Mouse (Mus musculus): ENCODE measurements around the gene Cdon. TPM values are rescaled to one million over a fixed set of nuclear protein-coding genes. Genes with fewer than 3 reads are reported as not detected.
A peak's percentile ranks its signal among the peaks of the same experiment; 100 is the strongest.

Cdon gene
- total and polyA plus RNA-seq, 3 experiments = 6.0 to 10.2 (median 9.7) TPM

- Histone ChIP-seq H3K79me2 (replicated peaks; ENCODE audit: control insufficient read depth, insufficient read depth, low read length) (no peaks in the 10 kb centered on the region), H3K36me3 (ENCODE audit: control insufficient read depth, insufficient read depth, low read length) (no peaks in the 10 kb centered on the region), H3K4me3 (no peak overlapping the region), H3K27ac (no peak overlapping the region), H3K27me3 (ENCODE audit: control insufficient read depth, insufficient read depth, low read length) (no peaks in the 10 kb centered on the region), H3K9ac (ENCODE audit: low read depth, low read length) (no peak overlapping the region), H3K4me1 (ENCODE audit: control insufficient read depth, insufficient read depth, low read length) (peaks cover 2% of the 10 kb centered on the region; the same call in 1 of the 2 replicates)
- WGBS = 65% methylated on average over 9 of the region's 9 CpGs
- intact Hi-C loops (cut with DNase I) = no loop called here
- no peak for TF ChIP-seq EP300 (IDR thresholded peaks at IDR 0.05; ENCODE audit: insufficient read depth, low read depth, low read length)
- TF ChIP-seq POLR2A (IDR thresholded peaks at IDR 0.05; ENCODE audit: insufficient read depth, low read depth, low read length) = no peak
- TF ChIP-seq CTCF (IDR thresholded peaks at IDR 0.05) = no peak
- DNase-seq = no peak
Measured at GRCm38 (mm10) chr9:35533266-35533665, 112.3 kb downstream of the Cdon start.

- H3K36me3 ChIP-seq (ENCODE audit: control insufficient read depth, insufficient read depth, low read length) = no peaks in the 10 kb centered on the region
- H3K27ac ChIP-seq = no peak overlapping the region
- intact Hi-C loops (cut with DNase I) = loop anchor here (1.0 kb wide), 1 partner anchor 253 kb away; no protein-coding TSS in a partner anchor
- no peaks in the 10 kb centered on the region for H3K27me3 ChIP-seq (ENCODE audit: control insufficient read depth, insufficient read depth, low read length)
- no peak overlapping the region for H3K4me3 ChIP-seq
- peak; percentile 26 to 45 for DNase-seq
- H3K79me2 ChIP-seq (replicated peaks; ENCODE audit: control insufficient read depth, insufficient read depth, low read length) = no peaks in the 10 kb centered on the region
- peaks cover 1% of the 10 kb centered on the region; the same call in 1 of the 2 replicates for H3K4me1 ChIP-seq (ENCODE audit: control insufficient read depth, insufficient read depth, low read length)
- no peak for TF ChIP-seq POLR2A (IDR thresholded peaks at IDR 0.05; ENCODE audit: insufficient read depth, low read depth, low read length)
- 0 out of 2 replicates have a peak, but pooled peaks have one; percentile 49 for TF ChIP-seq EP300 (IDR thresholded peaks at IDR 0.05; ENCODE audit: insufficient read depth, low read depth, low read length)
- TF ChIP-seq CTCF (IDR thresholded peaks at IDR 0.05) = peak; percentile 96
- 9% methylated on average over 2 of the region's 2 CpGs for WGBS
- no peak overlapping the region for H3K9ac ChIP-seq (ENCODE audit: low read depth, low read length)
Measured at GRCm38 (mm10) chr9:35535110-35535509, 114.2 kb downstream of the Cdon start.

- TF ChIP-seq POLR2A (IDR thresholded peaks at IDR 0.05; ENCODE audit: insufficient read depth, low read depth, low read length) = no peak
- no peak for TF ChIP-seq EP300 (IDR thresholded peaks at IDR 0.05; ENCODE audit: insufficient read depth, low read depth, low read length)
- TF ChIP-seq CTCF (IDR thresholded peaks at IDR 0.05) = no peak
- H3K27ac ChIP-seq = no peak overlapping the region
- intact Hi-C loops (cut with DNase I) = loop anchor here (1.0 kb wide), 1 partner anchor 254 kb away; no protein-coding TSS in a partner anchor
- DNase-seq = no peak
- 58% methylated on average over 4 of the region's 4 CpGs for WGBS
- no peak overlapping the region for H3K4me3 ChIP-seq
- no peaks in the 10 kb centered on the region for H3K36me3 ChIP-seq (ENCODE audit: control insufficient read depth, insufficient read depth, low read length)
- peaks cover 1% of the 10 kb centered on the region; the same call in 1 of the 2 replicates for H3K4me1 ChIP-seq (ENCODE audit: control insufficient read depth, insufficient read depth, low read length)
- no peak overlapping the region for H3K9ac ChIP-seq (ENCODE audit: low read depth, low read length)
- H3K27me3 ChIP-seq (ENCODE audit: control insufficient read depth, insufficient read depth, low read length) = no peaks in the 10 kb centered on the region
- H3K79me2 ChIP-seq (replicated peaks; ENCODE audit: control insufficient read depth, insufficient read depth, low read length) = no peaks in the 10 kb centered on the region
Measured at GRCm38 (mm10) chr9:35535876-35536275, 114.9 kb downstream of the Cdon start.

- no peak overlapping the region for H3K27ac ChIP-seq
- no peaks in the 10 kb centered on the region for H3K79me2 ChIP-seq (replicated peaks; ENCODE audit: control insufficient read depth, insufficient read depth, low read length)
- H3K4me1 ChIP-seq (ENCODE audit: control insufficient read depth, insufficient read depth, low read length) = peaks cover 1% of the 10 kb centered on the region; the same call in 1 of the 2 replicates
- no peak for DNase-seq
- H3K36me3 ChIP-seq (ENCODE audit: control insufficient read depth, insufficient read depth, low read length) = no peaks in the 10 kb centered on the region
- TF ChIP-seq EP300 (IDR thresholded peaks at IDR 0.05; ENCODE audit: insufficient read depth, low read depth, low read length) (no peak), CTCF (IDR thresholded peaks at IDR 0.05) (no peak), POLR2A (IDR thresholded peaks at IDR 0.05; ENCODE audit: insufficient read depth, low read depth, low read length) (no peak)
- WGBS = 79% methylated on average over 13 of the region's 13 CpGs
- H3K4me3 ChIP-seq = no peak overlapping the region
- no peak overlapping the region for H3K9ac ChIP-seq (ENCODE audit: low read depth, low read length)
- H3K27me3 ChIP-seq (ENCODE audit: control insufficient read depth, insufficient read depth, low read length) = no peaks in the 10 kb centered on the region
- intact Hi-C loops (cut with DNase I) = no loop called here
Measured at GRCm38 (mm10) chr9:35539001-35539750, 118.2 kb downstream of the Cdon start.

GRCm38 (mm10) chr9:35541024-35541423 is 120.1 kb downstream of the Cdon start:
- H3K27me3 ChIP-seq (ENCODE audit: control insufficient read depth, insufficient read depth, low read length) = no peaks in the 10 kb centered on the region
- DNase-seq = no peak
- H3K36me3 ChIP-seq (ENCODE audit: control insufficient read depth, insufficient read depth, low read length) = no peaks in the 10 kb centered on the region
- H3K27ac ChIP-seq = no peak overlapping the region
- WGBS = 79% methylated on average over 5 of the region's 5 CpGs
- H3K9ac ChIP-seq (ENCODE audit: low read depth, low read length) = no peak overlapping the region
- intact Hi-C loops (cut with DNase I) = loop anchor here (1.0 to 10.0 kb wide), 2 partner anchors 259 to 506 kb away; no protein-coding TSS in a partner anchor
- no peaks in the 10 kb centered on the region for H3K4me1 ChIP-seq (ENCODE audit: control insufficient read depth, insufficient read depth, low read length)
- no peak overlapping the region for H3K4me3 ChIP-seq
- TF ChIP-seq POLR2A (IDR thresholded peaks at IDR 0.05; ENCODE audit: insufficient read depth, low read depth, low read length) (no peak), CTCF (IDR thresholded peaks at IDR 0.05) (no peak), EP300 (IDR thresholded peaks at IDR 0.05; ENCODE audit: insufficient read depth, low read depth, low read length) (no peak)
- H3K79me2 ChIP-seq (replicated peaks; ENCODE audit: control insufficient read depth, insufficient read depth, low read length) = no peaks in the 10 kb centered on the region

DNA sequence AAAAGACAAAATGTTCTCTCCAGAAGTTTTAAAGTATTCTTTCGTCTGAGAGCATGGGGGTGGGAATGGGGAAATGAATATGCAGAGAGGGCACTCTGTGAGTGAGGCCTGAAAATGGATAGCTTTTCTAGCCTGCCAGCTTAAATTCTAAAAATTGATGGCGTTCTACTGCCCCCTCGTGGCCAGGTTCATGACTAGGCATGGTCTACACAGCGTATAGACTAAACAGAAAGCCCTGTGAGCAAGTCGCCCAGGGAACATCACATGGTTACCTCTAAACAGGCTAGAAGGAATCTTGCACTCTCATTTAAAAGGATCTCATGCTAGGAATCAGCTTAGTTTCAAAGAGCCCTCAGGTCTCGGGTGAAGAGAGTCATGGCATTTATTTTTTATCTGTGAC is 120.6 kb downstream of the Cdon start:
- intact Hi-C loops (cut with DNase I) = loop anchor here (1.0 to 10.0 kb wide), 2 partner anchors 259 to 507 kb away; no protein-coding TSS in a partner anchor
- no peak overlapping the region for H3K4me3 ChIP-seq
- DNase-seq = peak; percentile 62 to 79
- H3K9ac ChIP-seq (ENCODE audit: low read depth, low read length) = no peak overlapping the region
- TF ChIP-seq CTCF (IDR thresholded peaks at IDR 0.05) (peak; percentile 89), POLR2A (IDR thresholded peaks at IDR 0.05; ENCODE audit: insufficient read depth, low read depth, low read length) (no peak), EP300 (IDR thresholded peaks at IDR 0.05; ENCODE audit: insufficient read depth, low read depth, low read length) (0 out of 2 replicates have a peak, but pooled peaks have one; percentile 55)
- H3K4me1 ChIP-seq (ENCODE audit: control insufficient read depth, insufficient read depth, low read length) = no peaks in the 10 kb centered on the region
- no peaks in the 10 kb centered on the region for H3K79me2 ChIP-seq (replicated peaks; ENCODE audit: control insufficient read depth, insufficient read depth, low read length)
- no peaks in the 10 kb centered on the region for H3K36me3 ChIP-seq (ENCODE audit: control insufficient read depth, insufficient read depth, low read length)
- WGBS = 10% methylated on average over 6 of the region's 6 CpGs
- no peak overlapping the region for H3K27ac ChIP-seq
- H3K27me3 ChIP-seq (ENCODE audit: control insufficient read depth, insufficient read depth, low read length) = no peaks in the 10 kb centered on the region
